Mouse (Mus musculus) left cerebral cortex, postnatal 4 days (tissue): ENCODE measurements around the gene Olfr987. TPM values are rescaled to one million over a fixed set of nuclear protein-coding genes. Genes with fewer than 3 reads are reported as not detected.
"Not testable (repeated sequence)": the region's sequence is repeated elsewhere in the genome, so short reads cannot be mapped to it uniquely, and the experiment has no call there.

Experiments
- DNase-seq: peaks from one replicate; pipeline ENCODE4 v3.0.0-alpha.2; 2022
- intact Hi-C: fragments of 180-260 bp; cut with DNase I; formaldehyde crosslinking; loops from one replicate; pipeline ENCODE4 v1.15.1; 2025
- total RNA-seq, 2 experiments: library from RNA; stranded (reverse); gene quantifications; 2 replicates each; pipeline ENCODE4 v1.2.3; 2021

Olfr987 gene
- total RNA-seq: not detected

GRCm38 (mm10) chr2:85339215-85339614, at the start of gene Olfr987:
TSS of gene Olfr987 (minus strand) at chr2:85339315.
- intact Hi-C loops: not testable (repeated sequence)

GRCm38 (mm10) chr2:85363127-85363526, 24.0 kb upstream of the Olfr987 start, which contains the start of gene Olfr988:
TSS of gene Olfr988 (minus strand) at chr2:85363227.
- intact Hi-C loops, DNase-seq: not testable (repeated sequence)

More at GRCm38 (mm10) chr2:85339215-85339614, at the start of gene Olfr987:
- not testable (repeated sequence) for DNase-seq

DNA sequence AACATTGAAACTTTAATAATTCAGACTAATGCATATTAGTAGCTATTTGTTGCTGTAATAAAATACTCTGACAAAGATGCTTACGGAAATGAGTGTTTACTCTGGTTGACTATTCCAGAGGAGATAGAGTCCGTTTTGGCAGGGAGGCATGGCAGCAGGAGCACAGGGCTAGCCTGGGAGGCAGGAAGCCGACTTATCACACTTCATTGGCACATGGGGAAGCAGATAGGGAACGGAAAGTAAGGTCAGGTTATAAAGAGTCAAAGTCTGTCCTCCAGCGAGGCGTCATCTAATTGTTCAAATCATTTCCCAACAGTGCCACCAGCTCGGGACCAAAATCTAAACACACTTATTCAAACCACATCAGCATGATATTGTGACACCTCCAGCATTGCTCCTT, 857 bp upstream of the Olfr987 start:
- intact Hi-C loops: no loop called here
- DNase-seq: no peak

DNA sequence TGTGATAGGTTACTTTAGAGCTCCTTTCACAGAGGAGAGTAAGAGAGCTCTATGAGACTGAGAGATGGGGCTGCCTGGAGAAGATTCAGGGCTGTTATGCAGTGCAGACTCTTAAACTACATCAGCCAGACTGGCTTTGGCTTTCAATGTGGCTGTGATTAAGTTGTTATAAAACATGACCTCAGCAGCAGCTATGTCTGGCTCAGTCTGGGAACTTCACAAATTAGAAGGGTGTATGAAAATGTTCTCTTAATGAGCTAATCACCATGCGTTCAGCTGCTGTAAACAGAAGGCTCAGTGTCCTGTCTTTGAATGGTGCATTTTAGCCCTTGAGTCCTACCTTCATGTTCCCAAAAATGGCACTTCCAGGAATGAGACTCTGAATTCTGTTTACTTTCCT, 20.0 kb downstream of the Olfr987 start:
- DNase-seq: no peak
- intact Hi-C loops: no loop called here

- no peak for DNase-seq
- intact Hi-C loops: loop anchor here (10.0 kb wide), 1 partner anchor 139 kb away; no protein-coding TSS in a partner anchor
Measured at GRCm38 (mm10) chr2:85285406-85285805, 53.7 kb downstream of the Olfr987 start.

- intact Hi-C loops: loop anchor here (10.0 kb wide), 1 partner anchor 140 kb away; no protein-coding TSS in a partner anchor
- peak; percentile 62 for DNase-seq
Measured at GRCm38 (mm10) chr2:85284626-85285025, 54.5 kb downstream of the Olfr987 start.

- intact Hi-C loops: loop anchor here (10.0 kb wide), 1 partner anchor 141 kb away; no protein-coding TSS in a partner anchor
- DNase-seq: no peak
Measured at GRCm38 (mm10) chr2:85283631-85284466, 55.3 kb downstream of the Olfr987 start.

DNA sequence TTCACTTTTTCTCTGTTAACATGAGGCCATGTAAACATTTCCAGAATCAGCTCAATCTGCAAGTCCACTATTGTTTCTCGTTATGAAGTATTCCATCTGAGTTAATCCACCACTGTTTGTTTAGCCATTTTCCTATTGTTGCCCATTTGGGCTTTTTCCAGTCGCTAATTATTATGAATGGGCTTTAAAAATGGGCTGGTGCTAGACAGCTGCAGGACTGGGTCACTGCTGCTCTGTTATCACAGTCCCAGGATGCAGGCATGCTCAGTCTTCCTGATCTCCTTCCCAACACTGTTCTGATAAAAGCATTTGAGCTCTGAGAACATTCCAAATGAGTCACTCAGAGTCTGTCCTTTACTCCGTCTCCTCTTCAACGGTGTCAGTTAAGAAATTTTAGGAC, 58.1 kb downstream of the Olfr987 start:
- DNase-seq: no peak
- intact Hi-C loops: loop anchor here (10.0 kb wide), 1 partner anchor 144 kb away; no protein-coding TSS in a partner anchor

Other genes with a start within 250 kb of the Olfr987 start
- gene Aplnr, start 203.1 kb downstream of the Olfr987 start, total RNA-seq: 10 to 100 TPM; 27.9 to 28.4 TPM
- 10 to 100 TPM; 53.3 to 54.1 TPM for gene Lrrc55, start 142.1 kb downstream of the Olfr987 start, total RNA-seq
- gene Olfr988, start 23.9 kb upstream of the Olfr987 start, total RNA-seq: not detected
- gene Olfr992, start 70.2 kb upstream of the Olfr987 start, total RNA-seq: not detected
- gene Olfr993, start 75.6 kb upstream of the Olfr987 start, total RNA-seq: not detected
- gene Olfr994, start 97.1 kb upstream of the Olfr987 start, total RNA-seq: not detected
- not detected for gene Olfr995, start 104.3 kb upstream of the Olfr987 start, total RNA-seq
- under 1 TPM; 0.24 to 0.38 TPM for gene 4833423E24Rik, start 179.7 kb upstream of the Olfr987 start, total RNA-seq
- not detected for gene Olfr996, start 239.9 kb upstream of the Olfr987 start, total RNA-seq
- gene Olfr998, start 249.6 kb upstream of the Olfr987 start, total RNA-seq: not detected